Mouse (Mus musculus): ENCODE results near the gene Has3.

- no peak for TF ChIP-seq CTCF (IDR thresholded peaks at IDR 0.05; ENCODE audit: borderline replicate concordance, control insufficient read depth, extremely low read depth, insufficient read depth, low read length, poor library complexity)
- TF ChIP-seq POLR2A (IDR thresholded peaks at IDR 0.05; ENCODE audit: control insufficient read depth, extremely low read depth, insufficient read depth, low read length, poor library complexity): no peak
These were observed 37.4 kb downstream of the Has3 start for GRCm38 (mm10) chr8:106907450-106907849.

All from thymus, adult 2 months (tissue).